Mouse (Mus musculus) limb, embryonic 12.5 days (tissue): Measurements from ENCODE around the gene Rad51ap2. TPM values are rescaled to one million over a fixed set of nuclear protein-coding genes. Genes with fewer than 3 reads are reported as not detected.
A peak's percentile ranks its signal among the peaks of the same experiment; 100 is the strongest.

Source experiments
- ATAC-seq: fragments of 200-750 bp; cut with Nextera tagmentation; 2 replicates; pipeline ENCODE4 v1.8.0; 2017; ENCODE audit warnings: low read depth, moderate TSS enrichment; ENCODE audit not compliant: insufficient number of reproducible peaks, insufficient read depth, low FRiP score, low TSS enrichment
- H3K27ac ChIP-seq: fragments of 300-500 bp; sonication (generic); 2 replicates; pipeline ENCODE4 v1.5.1; 2016; ENCODE audit warnings: mild to moderate bottlenecking, moderate library complexity
- H3K27me3 ChIP-seq: fragments of 300-500 bp; sonication (generic); 2 replicates; pipeline ENCODE4 v1.6.1; 2016; ENCODE audit warnings: mild to moderate bottlenecking, moderate library complexity
- H3K36me3 ChIP-seq: fragments of 300-500 bp; sonication (generic); 2 replicates; pipeline ENCODE4 v1.6.1; 2016; ENCODE audit warnings: mild to moderate bottlenecking, moderate library complexity
- H3K4me1 ChIP-seq: fragments of 300-500 bp; sonication (generic); replicated peaks from 2 replicates; pipeline ENCODE4 v1.6.1; 2016
- H3K4me2 ChIP-seq: fragments of 300-500 bp; sonication (generic); 2 replicates; pipeline ENCODE4 v1.6.1; 2016; ENCODE audit warnings: mild to moderate bottlenecking, moderate library complexity
- H3K4me3 ChIP-seq: fragments of 300-500 bp; sonication (generic); replicated peaks from 2 replicates; pipeline ENCODE4 v1.5.1; 2016; ENCODE audit warnings: mild to moderate bottlenecking
- H3K9ac ChIP-seq: fragments of 300-500 bp; sonication (generic); replicated peaks from 2 replicates; pipeline ENCODE4 v1.6.1; 2016; ENCODE audit warnings: mild to moderate bottlenecking, moderate library complexity
- H3K9me3 ChIP-seq: fragments of 300-500 bp; sonication (generic); 2 replicates; pipeline ENCODE4 v1.6.1; 2016; ENCODE audit warnings: mild to moderate bottlenecking, moderate library complexity
- WGBS: fragments of 180-500 bp; shearing (Covaris S2); methylation state at CpG from one replicate; pipeline ENCODE4 v1.1.7; 2016; 5-methylcytosine and 5-hydroxymethylcytosine counted together
- polyA plus RNA-seq: library from polyadenylated mRNA; unstranded; fragments of >200 nt; fragmentation: Nextera tagmentation; extraction: Ambion mirVana; gene quantifications from 2 replicates; pipeline ENCODE4 v1.2.1, GENCODE M21; 2016

Gene Rad51ap2
- polyA plus RNA-seq, result 0.19 and 0.29 TPM in 2 replicates

- peaks cover 12% of the 10 kb centered on the region for H3K27me3 ChIP-seq
- H3K4me2 ChIP-seq, result peak within 1 kb of the TSS; percentile 83
- H3K36me3 ChIP-seq, result no peaks in the 10 kb centered on the region
- ATAC-seq, result peak; percentile 100
- H3K4me3 ChIP-seq, result peak within 1 kb of the TSS; percentile 62
- under 1% methylated on average over 40 of the region's 40 CpGs for WGBS
- no peaks in the 10 kb centered on the region for H3K9me3 ChIP-seq
- peak within 1 kb of the TSS; percentile 64 for H3K9ac ChIP-seq
- no peak within 1 kb of the TSS for H3K27ac ChIP-seq
- no peaks in the 10 kb centered on the region for H3K4me1 ChIP-seq
Observed at GRCm38 (mm10) chr12:11455549-11456194, at the start of gene Rad51ap2. Gene Rad51ap2, plus strand, starts transcription at chr12:11456079.

- Histone ChIP-seq H3K4me3 (no peak overlapping the region), H3K27me3 (no peaks in the 10 kb centered on the region), H3K36me3 (no peaks in the 10 kb centered on the region), H3K9me3 (no peaks in the 10 kb centered on the region), H3K4me2 (no peak overlapping the region), H3K27ac (no peak overlapping the region), H3K4me1 (no peaks in the 10 kb centered on the region), H3K9ac (no peak overlapping the region)
- ATAC-seq, result no peak
- 89% methylated on average over 4 of the region's 4 CpGs for WGBS
Observed at GRCm38 (mm10) chr12:11407679-11408078, 48.2 kb upstream of the Rad51ap2 start.

DNA sequence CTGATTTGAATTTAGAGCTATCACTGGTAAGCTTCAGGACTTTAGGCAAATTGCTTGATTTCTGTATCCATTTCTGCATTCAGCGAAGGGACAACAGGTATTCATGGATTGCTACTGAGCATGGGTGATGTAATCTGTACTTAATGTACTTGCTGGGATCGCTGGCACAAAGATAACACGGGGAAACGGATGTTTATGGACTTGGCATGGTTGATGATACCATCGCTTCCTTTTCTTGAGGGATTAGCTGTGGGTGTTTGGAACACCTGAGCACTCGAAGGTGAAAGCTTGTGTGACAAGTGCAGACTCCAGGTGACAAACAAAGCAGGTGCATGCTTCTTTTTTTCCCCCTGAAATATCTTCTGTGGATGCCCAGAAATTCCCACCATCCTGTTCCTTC is 37.8 kb upstream of the Rad51ap2 start:
- Histone ChIP-seq H3K4me1 (no peaks in the 10 kb centered on the region), H3K9ac (no peak overlapping the region), H3K4me3 (no peak overlapping the region), H3K27me3 (no peaks in the 10 kb centered on the region), H3K4me2 (no peak overlapping the region), H3K27ac (no peak overlapping the region), H3K9me3 (no peaks in the 10 kb centered on the region), H3K36me3 (no peaks in the 10 kb centered on the region)
- WGBS, result 81% methylated on average over 6 of the region's 6 CpGs
- ATAC-seq, result no peak

DNA sequence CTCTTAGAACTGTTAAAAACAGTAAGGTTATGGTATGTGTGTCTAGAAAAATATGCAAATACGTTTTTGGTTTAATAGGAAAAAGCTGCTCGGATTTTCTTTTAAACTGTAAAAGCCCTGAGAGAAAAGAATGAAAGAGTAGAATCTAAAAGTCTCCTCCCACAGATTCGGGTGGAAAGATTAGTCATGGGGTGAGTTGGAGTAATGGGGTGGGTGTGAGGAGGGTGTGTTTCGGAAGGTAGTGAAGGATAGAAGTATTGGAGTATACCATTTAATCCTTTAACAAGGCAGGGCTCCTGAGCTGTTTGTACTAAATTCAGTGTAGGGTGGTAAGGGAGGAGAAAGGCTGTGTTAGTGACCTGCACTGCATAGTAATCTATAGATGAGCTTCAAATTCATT is 28.5 kb upstream of the Rad51ap2 start:
- Histone ChIP-seq H3K4me2 (no peak overlapping the region), H3K4me1 (no peaks in the 10 kb centered on the region), H3K27ac (no peak overlapping the region), H3K27me3 (no peaks in the 10 kb centered on the region), H3K9me3 (no peaks in the 10 kb centered on the region), H3K9ac (no peak overlapping the region), H3K36me3 (no peaks in the 10 kb centered on the region), H3K4me3 (no peak overlapping the region)
- WGBS, result 81% methylated on average over 4 of the region's 4 CpGs
- ATAC-seq, result no peak

GRCm38 (mm10) chr12:11433126-11433525 is 22.8 kb upstream of the Rad51ap2 start:
- WGBS, result 87% methylated on average over 1 of the region's 1 CpGs
- no peaks in the 10 kb centered on the region for H3K36me3 ChIP-seq
- H3K4me1 ChIP-seq, result peaks cover 8% of the 10 kb centered on the region; the same call in 1 of the 2 replicates
- no peak overlapping the region for H3K27ac ChIP-seq
- H3K4me2 ChIP-seq, result no peak overlapping the region
- H3K4me3 ChIP-seq, result no peak overlapping the region
- H3K9ac ChIP-seq, result no peak overlapping the region
- peaks cover 36% of the 10 kb centered on the region for H3K27me3 ChIP-seq
- no peak for ATAC-seq
- H3K9me3 ChIP-seq, result no peaks in the 10 kb centered on the region

DNA sequence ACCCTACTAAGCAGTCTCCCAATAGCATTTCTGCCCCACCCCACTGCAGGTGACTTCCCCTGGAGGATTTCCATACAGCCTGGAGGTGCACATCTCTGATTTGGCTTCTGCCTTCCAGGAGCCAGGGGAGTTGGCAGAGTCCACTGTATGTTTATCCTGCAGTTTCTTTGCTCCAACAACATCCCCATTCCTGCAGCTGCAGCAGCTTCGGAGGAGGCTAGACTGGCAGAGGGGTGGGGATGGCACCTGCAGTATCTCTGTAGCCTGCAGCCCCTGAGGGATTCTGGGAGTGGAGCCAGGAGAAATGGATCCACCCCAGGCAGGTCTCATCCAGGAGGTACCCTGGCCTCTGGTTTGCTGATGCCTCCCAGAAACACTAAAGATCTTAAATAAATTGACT is 22.2 kb upstream of the Rad51ap2 start:
- no peak for ATAC-seq
- Histone ChIP-seq H3K4me1 (peaks cover 8% of the 10 kb centered on the region; the same call in 1 of the 2 replicates), H3K9ac (no peak overlapping the region), H3K27me3 (peaks cover 42% of the 10 kb centered on the region), H3K9me3 (no peaks in the 10 kb centered on the region), H3K4me3 (no peak overlapping the region), H3K4me2 (no peak overlapping the region), H3K27ac (no peak overlapping the region), H3K36me3 (no peaks in the 10 kb centered on the region)
- WGBS, result 66% methylated on average over 1 of the region's 1 CpGs

DNA sequence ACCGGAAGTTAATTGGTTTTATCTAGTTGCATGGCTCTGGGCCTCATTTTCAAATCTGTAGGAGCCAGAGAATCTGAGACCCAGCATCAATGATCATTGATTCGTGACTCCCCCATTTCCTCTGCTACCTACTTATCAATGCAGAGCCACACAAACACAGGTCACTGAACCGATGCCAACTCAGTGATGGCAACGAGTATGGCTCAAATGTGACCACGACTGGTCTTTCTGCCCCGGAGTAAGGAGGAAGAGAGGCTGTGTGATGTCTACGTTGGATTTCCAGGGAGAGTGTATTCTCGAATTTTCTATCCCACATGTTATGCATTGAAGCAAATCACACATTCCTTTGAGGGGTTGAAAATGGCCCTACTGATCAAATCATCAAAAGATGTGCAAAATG is 21.4 kb upstream of the Rad51ap2 start:
- no peak for ATAC-seq
- Histone ChIP-seq H3K36me3 (no peaks in the 10 kb centered on the region), H3K9ac (no peak overlapping the region), H3K27ac (no peak overlapping the region), H3K4me1 (peaks cover 8% of the 10 kb centered on the region; the same call in 1 of the 2 replicates), H3K4me2 (no peak overlapping the region), H3K4me3 (no peak overlapping the region), H3K9me3 (no peaks in the 10 kb centered on the region), H3K27me3 (peaks cover 43% of the 10 kb centered on the region)
- WGBS, result 82% methylated on average over 8 of the region's 8 CpGs

DNA sequence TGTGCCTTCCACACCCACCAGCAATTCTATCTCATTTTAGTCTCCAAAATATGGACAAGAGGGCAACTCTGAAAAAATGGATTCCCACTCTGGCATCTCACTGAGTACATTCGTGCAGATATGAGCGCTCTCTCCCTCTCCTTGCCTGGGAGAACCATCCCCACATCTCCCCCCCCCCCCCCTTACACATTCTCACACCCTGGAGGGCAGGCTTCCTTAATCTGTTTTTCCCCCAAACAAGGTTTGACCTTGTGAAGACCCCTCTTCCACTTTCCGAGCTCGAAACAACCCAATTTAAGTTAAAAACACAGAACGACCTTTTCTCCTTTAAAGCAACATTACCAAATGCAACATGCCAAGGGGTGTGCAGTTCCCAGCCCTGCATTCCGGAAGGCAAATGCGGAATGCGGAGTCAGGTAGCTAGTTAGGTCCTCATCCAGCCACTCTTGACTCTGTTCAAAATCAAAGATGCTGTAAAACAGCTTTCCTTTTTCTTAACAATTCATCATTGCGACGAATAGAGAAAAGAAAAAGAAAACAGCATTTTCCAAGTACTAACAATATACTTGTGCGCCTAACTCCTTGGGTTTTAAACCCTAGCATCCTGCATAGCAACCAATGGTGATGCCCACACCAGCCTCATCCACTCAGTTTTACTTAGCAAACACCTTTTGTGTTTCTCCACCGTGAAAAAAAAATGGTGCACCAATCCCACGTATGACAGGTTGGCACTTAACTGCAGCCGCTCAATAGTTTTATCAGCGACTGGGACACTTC is 20.4 kb upstream of the Rad51ap2 start:
- H3K4me2 ChIP-seq, result peak overlapping the region; percentile 71
- H3K9ac ChIP-seq, result no peak overlapping the region
- no peaks in the 10 kb centered on the region for H3K9me3 ChIP-seq
- H3K27me3 ChIP-seq, result peaks cover 43% of the 10 kb centered on the region
- WGBS, result 12% methylated on average over 15 of the region's 15 CpGs
- peaks cover 8% of the 10 kb centered on the region; the same call in 1 of the 2 replicates for H3K4me1 ChIP-seq
- no peaks in the 10 kb centered on the region for H3K36me3 ChIP-seq
- ATAC-seq, result no peak
- H3K4me3 ChIP-seq, result peak overlapping the region; percentile 43
- H3K27ac ChIP-seq, result no peak overlapping the region

- no peak for ATAC-seq
- H3K9ac ChIP-seq, result peak overlapping the region; percentile 37; the same call in 1 of the 2 replicates
Observed at GRCm38 (mm10) chr12:11436023-11436350, 19.9 kb upstream of the Rad51ap2 start.

DNA sequence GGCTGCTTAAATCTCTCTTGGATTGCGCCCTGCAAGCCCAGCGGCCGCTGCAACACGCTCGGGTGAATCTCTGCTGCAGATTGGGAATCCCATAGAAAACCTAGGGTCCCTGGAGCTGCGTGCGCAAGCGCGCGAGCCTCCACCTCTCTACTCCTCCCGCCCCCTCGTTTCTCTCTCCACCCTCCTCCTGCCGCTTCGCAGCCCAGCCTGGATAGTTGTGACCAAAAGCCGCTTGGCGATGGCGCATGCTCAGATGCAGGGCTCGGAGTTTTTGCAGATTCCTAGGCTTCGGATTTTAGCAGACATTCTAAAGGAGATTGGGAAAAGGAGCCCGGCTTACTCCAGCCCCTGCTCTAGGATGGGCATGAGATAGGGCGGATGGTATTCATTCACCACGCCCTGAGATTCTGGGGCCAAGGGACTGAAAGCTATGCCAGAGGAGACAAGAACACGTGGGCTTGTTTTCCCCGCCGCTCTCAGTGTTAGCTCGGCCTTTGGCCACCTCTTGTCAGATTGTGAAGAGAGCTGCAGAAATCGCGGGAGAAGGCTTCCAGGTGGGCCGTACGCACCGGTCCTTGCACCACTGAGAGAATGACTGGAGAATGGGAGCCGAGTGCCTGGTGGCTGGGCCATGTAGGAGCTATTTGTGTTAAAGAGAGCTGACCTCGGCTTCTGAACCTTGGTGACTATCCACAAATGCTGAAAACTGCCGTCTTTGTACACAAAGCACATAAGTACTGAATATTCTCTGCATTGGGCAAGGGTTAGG is 19.2 kb upstream of the Rad51ap2 start, which contains the start of gene Vsnl1:
Vsnl1 (minus strand) TSS at position 117 of the 769 bp plus-strand sequence.
- no peaks in the 10 kb centered on the region for H3K36me3 ChIP-seq
- peak within 1 kb of the TSS; percentile 37; the same call in 1 of the 2 replicates for H3K9ac ChIP-seq
- WGBS, result 4% methylated on average over 34 of the region's 34 CpGs
- H3K4me3 ChIP-seq, result peak within 1 kb of the TSS; percentile 43
- H3K27me3 ChIP-seq, result peaks cover 43% of the 10 kb centered on the region
- no peak within 1 kb of the TSS for H3K27ac ChIP-seq
- H3K4me1 ChIP-seq, result peaks cover 8% of the 10 kb centered on the region; the same call in 1 of the 2 replicates
- H3K4me2 ChIP-seq, result peak within 1 kb of the TSS; percentile 71
- no peaks in the 10 kb centered on the region for H3K9me3 ChIP-seq
- peak; percentile 88 for ATAC-seq

More at GRCm38 (mm10) chr12:11436023-11436350, 19.9 kb upstream of the Rad51ap2 start:
- Histone ChIP-seq H3K27ac (no peak overlapping the region), H3K36me3 (no peaks in the 10 kb centered on the region), H3K4me2 (peak overlapping the region; percentile 71), H3K27me3 (peaks cover 43% of the 10 kb centered on the region), H3K9me3 (no peaks in the 10 kb centered on the region), H3K4me3 (peak overlapping the region; percentile 43), H3K4me1 (peaks cover 8% of the 10 kb centered on the region; the same call in 1 of the 2 replicates)
- WGBS, result 6% methylated on average over 12 of the region's 12 CpGs
